Mouse (Mus musculus): Measurements from ENCODE around the gene Zfp384. TPM values are rescaled to one million over a fixed set of nuclear protein-coding genes. Genes with fewer than 3 reads are reported as not detected.

Gene Zfp384
- polyA plus RNA-seq (2017; shearing (Covaris generic)), result 1 to 10 TPM; 3.9 to 4.4 TPM

GRCm38 (mm10) chr6:125009129-125009180 is at the start of gene Zfp384:
Zfp384 (plus strand) TSS chr6:125009145.
- no peak for ATAC-seq

GRCm38 (mm10) chr6:124959960-124960359 is 49.0 kb upstream of the Zfp384 start:
- no peak for ATAC-seq

DNA sequence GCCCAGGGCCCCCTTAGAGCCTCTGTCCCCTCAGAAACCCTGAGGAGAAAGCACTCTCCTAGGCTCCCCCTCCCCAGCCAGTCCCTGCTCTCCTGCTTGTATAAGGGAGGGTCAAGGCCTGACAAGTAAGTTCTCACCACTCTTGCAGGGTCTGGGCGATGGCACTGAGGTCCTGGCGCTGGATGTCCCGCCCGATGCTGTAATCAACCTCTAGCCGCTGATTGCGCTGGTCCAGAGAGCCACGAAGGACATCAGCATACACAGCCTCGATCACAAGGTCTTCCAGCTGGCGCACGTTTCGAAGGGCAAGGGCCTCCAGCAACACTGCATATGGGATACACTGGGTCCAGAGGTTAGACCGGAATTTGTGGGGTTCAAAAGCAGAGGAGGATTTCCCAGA is 47.9 kb upstream of the Zfp384 start:
- ATAC-seq, result no peak

DNA sequence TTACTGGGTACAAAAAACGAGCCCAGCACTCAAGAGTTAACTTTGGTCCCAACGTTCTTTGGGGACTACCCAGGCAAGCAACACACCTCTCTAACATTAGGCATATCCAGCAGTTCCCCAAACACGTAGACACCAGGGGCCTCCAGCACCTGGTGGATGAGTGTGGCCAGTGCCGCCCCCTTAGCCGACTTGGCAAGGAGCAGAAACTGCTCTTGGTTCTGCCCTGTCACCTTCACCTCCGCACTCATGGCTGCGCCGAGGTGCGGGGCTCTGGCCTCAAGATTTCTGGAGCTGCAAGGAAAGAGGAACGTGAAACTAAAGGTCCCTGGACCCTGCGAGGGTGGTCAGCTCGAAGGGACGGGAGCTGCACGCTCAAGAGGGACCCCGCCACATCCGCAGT is 44.3 kb upstream of the Zfp384 start:
- ATAC-seq, result peak; percentile 7

GRCm38 (mm10) chr6:124965088-124965719 is 43.7 kb upstream of the Zfp384 start, which contains the start of gene Cops7a:
Cops7a (minus strand) TSS chr6:124965538.
- peak; percentile 90 for ATAC-seq

DNA sequence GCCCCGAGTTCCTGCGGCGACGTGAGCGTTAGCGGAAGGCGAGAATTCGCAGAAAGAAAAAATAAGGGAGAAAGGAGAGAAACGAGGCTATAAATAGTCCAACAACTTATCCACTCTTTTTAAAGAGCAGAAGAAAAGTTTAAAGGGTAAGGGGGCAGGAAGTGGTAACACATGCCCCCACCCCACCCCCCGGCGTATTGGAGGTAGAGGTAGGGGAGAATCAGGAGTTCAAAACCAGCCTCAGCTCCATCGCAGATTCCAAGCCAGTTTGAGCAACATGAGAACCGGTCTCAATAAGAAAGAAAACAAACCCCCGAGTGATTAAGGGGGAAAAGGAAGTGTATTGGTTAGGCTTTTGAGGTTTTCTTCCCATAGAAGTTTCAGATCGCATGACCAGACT is 43.2 kb upstream of the Zfp384 start:
- ATAC-seq, result peak; percentile 24

- no peak for ATAC-seq
Observed at GRCm38 (mm10) chr6:124966466-124967118, 42.4 kb upstream of the Zfp384 start.

DNA sequence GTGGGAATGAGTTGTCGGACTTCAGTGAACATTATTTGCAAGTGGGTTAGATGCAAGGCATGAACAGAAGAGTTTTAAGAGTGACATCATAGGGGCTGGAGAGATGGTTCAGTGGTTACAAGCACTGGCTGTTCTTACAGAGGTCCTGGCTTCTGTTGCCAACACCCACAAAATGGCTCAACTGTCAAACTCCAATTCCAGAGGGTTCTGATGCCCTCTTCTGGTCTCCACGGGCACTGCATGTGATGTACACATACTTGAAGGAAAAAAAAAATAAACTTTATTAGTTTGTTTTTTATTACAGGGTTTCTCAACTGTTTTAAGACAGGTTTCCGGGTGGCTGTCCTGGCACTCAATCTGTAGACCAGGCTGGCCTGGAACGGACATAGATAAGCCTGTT is 41.2 kb upstream of the Zfp384 start:
- no peak for ATAC-seq

DNA sequence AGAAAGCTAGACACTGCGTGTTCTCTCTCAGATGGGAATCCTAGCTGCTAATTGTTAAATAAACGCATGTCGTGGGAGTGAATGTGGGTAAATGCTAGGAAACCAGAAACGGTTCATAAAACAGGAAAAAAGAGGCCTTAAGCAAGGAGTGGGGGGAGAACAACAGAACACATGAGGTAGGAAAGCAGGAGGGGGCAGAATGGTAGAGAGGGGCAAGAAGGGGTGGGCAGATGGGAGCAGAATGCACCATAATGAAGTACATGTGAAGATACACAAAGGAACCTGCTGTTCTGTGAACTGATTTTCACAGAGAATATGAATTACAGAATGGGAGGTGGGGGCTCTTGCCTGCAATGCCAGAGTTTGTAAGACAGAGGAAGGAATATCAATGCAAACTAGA is 16.7 kb upstream of the Zfp384 start:
- no peak for ATAC-seq

DNA sequence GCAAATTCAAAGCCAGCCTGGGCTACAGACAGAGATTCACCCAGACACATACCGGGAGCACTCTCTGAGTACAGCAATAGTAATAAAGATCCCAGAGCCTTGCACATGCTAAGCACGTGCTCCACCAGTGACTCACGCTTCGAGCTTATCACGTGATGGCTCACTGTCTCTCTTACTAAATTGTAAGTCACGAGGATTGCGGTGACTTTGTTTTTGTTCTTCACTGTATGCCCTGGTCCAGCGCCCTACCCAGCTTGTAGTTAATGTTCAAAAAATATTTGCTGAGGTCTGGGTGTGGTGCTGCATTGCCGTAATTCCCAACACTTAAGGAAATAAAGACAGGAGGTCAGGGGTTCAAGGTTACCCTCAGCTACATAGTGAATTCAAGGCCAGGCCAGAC is 15.6 kb upstream of the Zfp384 start:
- no peak for ATAC-seq

GRCm38 (mm10) chr6:124993876-124994275 is 15.1 kb upstream of the Zfp384 start:
- no peak for ATAC-seq

DNA sequence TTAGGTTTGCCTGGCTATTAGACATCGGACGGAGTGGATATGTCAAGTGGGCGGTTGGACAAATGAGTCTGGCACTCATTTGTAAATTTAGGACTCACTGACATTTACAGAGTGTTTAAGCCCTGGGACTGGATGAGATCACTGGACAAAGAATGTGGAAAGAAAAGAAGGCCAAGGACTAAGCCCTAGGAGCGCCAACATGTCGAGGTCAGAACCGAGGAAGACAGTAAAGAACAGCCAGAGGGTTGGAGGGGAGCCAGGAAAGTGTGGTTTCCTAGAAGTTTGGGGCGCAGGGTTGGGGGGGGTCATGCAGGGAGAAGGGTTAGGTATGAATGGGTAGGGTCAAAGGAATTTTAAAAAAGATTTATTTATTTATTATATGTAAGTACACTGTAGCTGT is 13.7 kb upstream of the Zfp384 start:
- no peak for ATAC-seq

DNA sequence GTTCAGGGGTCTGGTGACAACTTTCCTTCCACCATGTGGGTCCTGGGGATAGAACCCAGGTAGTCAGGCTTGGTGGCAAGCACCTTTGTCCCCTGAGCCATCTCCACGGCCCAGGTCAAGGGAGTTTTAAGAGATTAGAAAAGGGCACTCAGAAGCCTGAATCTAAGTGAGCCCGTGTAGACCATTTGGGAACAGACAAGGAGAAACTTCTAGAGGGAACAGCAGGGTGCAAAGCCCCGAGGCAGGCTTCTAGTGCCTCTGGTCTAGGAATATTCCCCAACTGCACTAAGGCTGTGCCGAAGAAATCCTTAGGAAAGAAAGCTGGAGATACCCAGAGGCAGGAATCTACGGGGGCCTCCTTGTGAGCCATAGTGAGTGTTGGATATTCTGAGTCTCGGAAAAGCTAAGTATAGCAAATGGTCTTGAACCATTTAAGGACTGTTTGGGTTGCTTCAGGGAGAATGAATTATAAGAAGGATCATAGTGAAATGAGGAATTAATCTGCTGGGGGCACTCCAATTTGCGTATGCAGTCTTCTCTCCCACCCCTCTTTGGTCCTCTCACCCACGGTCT is 13.0 kb upstream of the Zfp384 start:
- ATAC-seq, result no peak

GRCm38 (mm10) chr6:124996551-124997501 is 12.1 kb upstream of the Zfp384 start, which contains the start of gene Pianp:
Pianp (plus strand) TSS chr6:124996694.
- ATAC-seq, result peak; percentile 74

DNA sequence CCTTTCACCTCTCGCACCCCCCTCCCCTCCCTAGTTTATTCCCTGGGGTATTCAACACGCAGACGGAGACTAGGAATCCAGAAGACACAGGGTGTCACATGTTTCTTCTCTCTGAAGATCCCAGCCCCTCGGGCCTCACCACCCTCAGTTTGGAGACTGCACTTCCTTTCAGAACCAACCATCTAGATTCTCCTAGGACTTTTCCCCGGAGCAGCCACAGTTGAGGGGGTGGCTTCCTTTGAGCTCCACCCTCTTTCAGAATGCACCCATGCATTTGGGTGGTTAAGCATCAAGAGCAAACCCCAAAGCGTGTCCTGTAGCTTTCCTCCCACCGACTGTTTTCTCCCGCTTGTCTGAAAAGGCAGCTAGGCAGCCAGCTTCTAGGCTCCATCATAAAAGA is 10.9 kb upstream of the Zfp384 start:
- no peak for ATAC-seq

DNA sequence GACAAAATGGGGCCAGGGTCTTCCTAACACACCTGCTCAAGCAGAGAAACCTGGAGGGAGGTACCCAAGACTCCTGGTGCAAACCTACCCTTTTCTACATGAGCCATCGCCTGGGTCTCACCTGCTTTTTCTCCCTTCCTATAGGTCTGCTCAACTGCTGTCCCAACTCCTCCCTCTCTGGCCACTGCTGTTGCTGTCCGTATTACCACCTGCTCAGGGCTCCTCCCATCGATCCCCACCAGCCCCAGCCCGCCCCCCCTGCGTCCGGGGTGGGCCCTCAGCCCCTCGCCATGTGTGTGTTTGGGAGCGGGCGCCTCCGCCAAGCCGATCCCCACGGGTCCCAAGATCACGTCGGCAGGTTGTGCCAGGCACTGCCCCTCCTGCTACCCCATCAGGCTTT is 9.9 kb upstream of the Zfp384 start:
- ATAC-seq, result no peak

GRCm38 (mm10) chr6:124999546-124999945 is 9.4 kb upstream of the Zfp384 start:
- ATAC-seq, result no peak

GRCm38 (mm10) chr6:125003706-125004105 is 5.2 kb upstream of the Zfp384 start:
- no peak for ATAC-seq

DNA sequence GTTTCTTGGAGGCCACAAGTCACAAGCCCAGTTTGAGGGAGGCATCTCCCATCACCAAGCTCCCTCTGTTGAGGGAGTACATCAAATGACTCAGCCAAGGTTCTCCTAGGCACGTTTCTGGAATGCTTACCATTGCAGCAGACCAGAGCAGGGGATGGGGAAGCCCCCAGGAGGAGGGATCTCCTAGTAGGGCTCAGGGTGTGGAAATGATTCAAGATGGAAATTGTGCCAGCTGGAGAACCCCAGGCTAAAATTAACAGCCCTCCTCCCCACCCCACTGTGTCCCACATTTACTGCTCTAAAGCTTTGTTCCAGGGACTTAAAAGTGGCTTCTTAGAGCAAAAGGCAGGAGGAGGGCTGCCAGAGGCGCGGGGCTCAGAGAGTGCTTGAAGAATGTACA is 3.9 kb upstream of the Zfp384 start:
- ATAC-seq, result no peak

DNA sequence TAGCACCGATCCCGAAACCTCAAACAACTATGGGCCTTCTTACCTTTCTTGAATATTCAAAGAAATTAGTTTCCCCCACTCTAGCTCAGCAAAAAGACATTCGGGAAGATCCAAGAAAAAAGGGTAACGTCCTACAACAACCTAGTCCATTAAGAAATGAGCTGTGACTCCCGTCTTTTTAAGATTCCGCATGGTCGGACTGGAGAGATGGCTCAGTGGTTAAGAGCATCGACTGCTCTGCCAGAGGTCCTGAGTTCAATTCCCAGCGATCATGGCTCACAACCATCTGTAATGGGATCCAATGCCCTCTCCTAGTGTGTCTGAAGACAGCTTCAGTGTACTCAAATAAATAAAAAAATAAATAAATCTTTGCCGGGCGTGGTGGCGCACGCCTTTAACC is 885 bp upstream of the Zfp384 start:
- ATAC-seq, result no peak

DNA sequence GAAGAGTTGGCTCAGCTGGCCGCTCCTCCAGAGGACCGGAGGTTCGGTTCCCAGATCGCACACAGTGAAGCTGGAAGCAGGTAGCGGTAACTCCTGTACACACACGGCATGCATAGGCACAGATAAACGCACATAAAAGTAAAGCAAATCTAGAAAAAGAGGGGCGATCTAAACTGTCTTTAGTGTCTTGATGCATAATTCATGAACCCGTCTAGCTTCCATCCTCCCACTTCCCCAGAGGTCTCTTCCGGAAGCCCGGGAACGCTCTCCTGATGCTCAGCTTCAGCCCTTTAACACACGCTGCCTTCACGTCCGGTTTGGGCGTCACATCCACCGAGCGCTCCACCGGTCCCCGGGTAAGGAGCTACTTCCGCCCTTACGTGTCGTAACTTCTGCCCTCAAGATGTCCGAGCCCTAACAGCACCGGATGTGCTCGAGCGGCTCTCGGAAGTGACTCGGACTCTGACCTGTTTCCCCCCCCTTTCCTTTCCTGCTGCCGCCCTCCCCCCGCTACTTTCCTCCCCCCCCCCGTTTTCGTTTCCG is 288 bp upstream of the Zfp384 start:
- ATAC-seq, result peak; percentile 97

DNA sequence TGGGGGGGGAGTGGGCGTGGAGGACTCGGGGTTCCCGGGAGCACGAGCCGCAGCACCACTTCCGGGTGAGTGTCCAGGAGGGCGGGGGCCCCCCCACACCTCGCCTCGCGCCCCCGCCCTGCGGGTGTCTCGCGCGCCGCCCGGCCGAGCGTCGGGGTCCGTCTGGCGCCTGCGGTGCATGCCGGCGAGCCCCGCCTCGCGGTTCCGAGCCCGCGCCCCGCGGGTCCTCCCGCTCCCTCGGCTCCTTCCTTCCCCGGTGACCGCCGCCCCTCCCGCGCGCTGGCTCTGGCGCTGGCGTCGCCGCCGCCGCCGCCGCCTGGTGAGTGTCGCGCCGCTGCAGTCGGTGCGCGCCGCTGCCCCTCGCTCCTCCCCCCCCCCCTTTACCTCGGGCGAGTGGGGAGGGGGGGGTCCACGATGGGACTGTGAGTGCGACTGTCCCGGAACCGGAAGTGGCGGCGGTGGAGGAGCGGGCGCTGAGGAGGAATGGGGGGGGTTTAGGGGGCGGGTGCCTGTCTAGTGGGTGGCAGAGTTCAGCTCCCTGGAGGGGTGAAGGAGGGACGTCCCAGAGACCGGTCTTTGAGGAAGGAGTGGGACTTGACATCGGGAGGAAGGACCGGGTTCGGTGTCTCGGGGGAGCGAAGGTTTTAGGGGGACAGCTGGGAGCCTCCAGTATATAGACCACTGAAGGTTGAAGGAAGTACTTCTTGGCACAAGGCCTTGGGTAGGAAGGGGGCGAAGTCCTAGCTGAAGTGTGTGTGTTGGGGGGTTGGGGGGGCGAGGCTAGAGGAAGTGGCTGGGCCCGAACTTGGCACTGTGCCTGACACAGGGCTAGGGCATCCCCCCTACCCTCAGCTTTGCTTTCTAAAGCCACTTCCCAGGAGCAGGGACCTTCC is 482 bp downstream of the Zfp384 start:
- ATAC-seq, result peak; percentile 54

Data from CD4-positive, CD25-positive, alpha-beta regulatory T cell, adult 4 months (primary cell).